Mouse (Mus musculus) stomach, adult 2 months (tissue): ENCODE results near the gene Tff2. TPM values are rescaled to one million over a fixed set of nuclear protein-coding genes. Genes with fewer than 3 reads are reported as not detected.

Experiments
- polyA plus RNA-seq: library from polyadenylated mRNA; depleted of rRNA; stranded (reverse); fragments of >200 nt; gene quantifications from 2 replicates; pipeline ENCODE4 v1.2.3, GENCODE M21; 2012; rRNA removed

Gene Tff2
- polyA plus RNA-seq = 3,160 and 4,790 TPM in 2 replicates

DNA sequence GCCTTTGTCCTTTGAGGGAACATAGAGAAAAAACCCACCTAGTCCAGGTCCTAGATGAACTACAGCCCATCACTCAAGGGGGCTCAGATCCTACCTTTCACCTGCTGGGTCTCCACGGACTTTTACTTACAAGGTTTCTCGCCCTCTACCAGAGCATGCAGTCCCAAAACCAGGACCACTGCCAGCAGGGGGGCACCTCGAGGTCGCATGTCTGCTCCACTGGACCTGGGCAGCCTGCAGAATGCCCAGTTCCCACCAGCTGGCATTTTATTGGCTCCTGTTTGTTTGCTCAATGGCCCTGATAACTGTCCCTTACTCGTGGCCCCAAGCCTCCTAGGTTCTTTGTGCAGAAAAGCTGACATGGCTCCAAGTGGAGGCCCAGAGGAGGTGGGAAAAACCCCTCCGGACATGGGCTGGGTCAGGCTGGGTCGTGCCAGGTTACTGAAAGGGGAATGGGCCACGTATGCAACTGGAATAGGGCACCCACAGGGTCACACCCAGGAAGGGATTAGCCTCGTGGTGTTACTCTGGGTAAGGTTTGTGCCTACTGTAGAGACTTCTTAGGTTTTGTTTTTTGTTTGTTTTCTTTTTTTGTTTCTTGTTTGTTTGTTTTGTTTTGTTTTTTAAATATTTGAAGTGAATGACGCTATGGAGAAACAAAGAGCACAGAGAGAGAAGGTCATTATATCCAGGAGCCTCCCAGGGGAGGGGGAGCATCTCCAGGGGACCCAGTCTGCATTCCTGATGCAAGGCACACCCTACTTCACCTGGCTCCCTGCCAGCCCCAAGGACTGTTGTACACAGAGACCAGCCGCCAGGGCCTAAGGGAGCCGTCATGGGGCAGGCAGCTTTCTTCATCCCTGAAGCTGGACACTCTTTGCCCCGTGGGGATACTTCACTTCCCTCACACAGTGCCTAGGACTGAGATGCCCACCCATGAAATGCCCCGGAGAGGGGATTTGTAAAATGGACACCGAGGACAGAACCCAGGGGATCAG, at the start of gene Tff2:
Gene Tff2, minus strand, starts transcription at position 243 of the 998 bp plus-strand sequence.

DNA sequence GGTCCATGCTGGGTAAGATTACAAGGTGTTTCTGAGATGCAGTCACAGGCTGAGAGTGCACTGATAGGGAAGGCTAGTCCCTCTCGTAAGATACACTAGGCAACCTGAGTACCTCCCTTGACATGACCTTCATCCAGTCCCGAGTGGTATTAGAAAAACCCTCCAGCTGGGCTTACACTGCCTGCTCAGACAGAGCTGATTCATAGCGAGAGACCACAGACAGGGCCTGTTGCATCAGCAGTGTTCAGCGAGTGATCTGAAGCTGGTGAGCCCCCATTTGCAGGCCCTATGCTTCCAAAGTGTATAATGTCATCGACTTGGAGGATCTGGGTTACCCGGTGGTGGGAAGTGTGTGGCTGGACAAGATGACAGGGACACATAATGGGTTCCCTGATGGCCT, 21.0 kb upstream of the Tff2 start, which contains the start of gene Tff1:
Gene Tff1, minus strand, starts transcription at position 151 of the 400 bp plus-strand sequence.

GRCm38 (mm10) chr17:31129452-31129851, 14.6 kb downstream of the Tff2 start, which contains the start of gene Tff3:
Tff3 (minus strand) TSS chr17:31129646.

Other genes starting within 250 kb of the Tff2 start
- gene Glp1r, start 242.5 kb downstream of the Tff2 start, polyA plus RNA-seq = 1.6 and 2.7 TPM in 2 replicates
- 0.10 TPM in 1 of 2 replicates, not detected in the other for gene Umodl1, start 189.6 kb downstream of the Tff2 start, polyA plus RNA-seq
- 1.7 and 2.1 TPM in 2 replicates for gene Abcg1, start 86.6 kb downstream of the Tff2 start, polyA plus RNA-seq
- gene Tff3, start 14.6 kb downstream of the Tff2 start, polyA plus RNA-seq = 5.7 and 6.0 TPM in 2 replicates
- 16,747 and 18,680 TPM in 2 replicates for gene Tff1, start 21.0 kb upstream of the Tff2 start, polyA plus RNA-seq
- 0.13 and 0.24 TPM in 2 replicates for gene Tmprss3, start 54.7 kb upstream of the Tff2 start, polyA plus RNA-seq
- gene Ubash3a, start 63.6 kb upstream of the Tff2 start, polyA plus RNA-seq = 0.02 and 0.08 TPM in 2 replicates
- gene Rsph1, start 133.1 kb upstream of the Tff2 start, polyA plus RNA-seq = 0.05 TPM in 1 of 2 replicates, not detected in the other
- gene Slc37a1, start 142.5 kb upstream of the Tff2 start, polyA plus RNA-seq = 43.0 and 44.1 TPM in 2 replicates
- 12.1 and 15.9 TPM in 2 replicates for gene Pde9a, start 241.9 kb upstream of the Tff2 start, polyA plus RNA-seq